Mouse (Mus musculus) hindbrain, embryonic 14.5 days (tissue): Measurements from ENCODE around the gene Mrps10. TPM values are rescaled to one million over a fixed set of nuclear protein-coding genes. Genes with fewer than 3 reads are reported as not detected.
"Not testable (repeated sequence)": the region's sequence is repeated elsewhere in the genome, so short reads cannot be mapped to it uniquely, and the experiment has no call there.

Experiments used
- ATAC-seq: fragments of 200-750 bp; cut with Nextera tagmentation; 2 replicates; pipeline ENCODE4 v1.8.0; 2017; ENCODE audit warnings: moderate number of reproducible peaks, mild to moderate bottlenecking, moderate TSS enrichment, moderate library complexity; ENCODE audit not compliant: low FRiP score
- DNase-seq: peaks from one replicate; pipeline ENCODE4 v3.0.0-alpha.2; 2015; ENCODE audit warnings: low spot score
- H3K27ac ChIP-seq: fragments of 300-500 bp; sonication (generic); 2 replicates; pipeline ENCODE4 v1.5.1; 2014; ENCODE audit warnings: mild to moderate bottlenecking, moderate library complexity
- H3K27me3 ChIP-seq: fragments of 300-500 bp; sonication (generic); 2 replicates; pipeline ENCODE4 v1.6.1; 2014; ENCODE audit warnings: mild to moderate bottlenecking, low read length, mixed read lengths; ENCODE audit not compliant: control insufficient read depth, insufficient read depth
- H3K36me3 ChIP-seq: fragments of 300-500 bp; sonication (generic); replicated peaks from 2 replicates; pipeline ENCODE4 v1.6.1; 2014; ENCODE audit not compliant: control insufficient read depth, insufficient read depth
- H3K4me1 ChIP-seq: fragments of 300-500 bp; sonication (generic); replicated peaks from 2 replicates; pipeline ENCODE4 v1.6.1; 2014; ENCODE audit warnings: antibody characterized with exemption, low read length, mixed read lengths; ENCODE audit not compliant: control insufficient read depth, insufficient read depth
- H3K4me2 ChIP-seq: fragments of 300-500 bp; sonication (generic); replicated peaks from 2 replicates; pipeline ENCODE4 v1.6.1; 2014; ENCODE audit warnings: mild to moderate bottlenecking, moderate library complexity
- H3K4me3 ChIP-seq: fragments of 300-500 bp; sonication (generic); replicated peaks from 2 replicates; pipeline ENCODE4 v1.5.1; 2014; ENCODE audit warnings: mild to moderate bottlenecking, low read length
- H3K9ac ChIP-seq: fragments of 300-500 bp; sonication (generic); 2 replicates; pipeline ENCODE4 v1.6.1; 2014
- H3K9me3 ChIP-seq: fragments of 300-500 bp; sonication (generic); 2 replicates; pipeline ENCODE4 v1.6.1; 2016; ENCODE audit warnings: low read length; ENCODE audit not compliant: control insufficient read depth
- WGBS: fragments of 180-500 bp; shearing (Covaris S2); extraction: QIAGEN DNeasy Blood & Tissue Kit; methylation state at CpG from one replicate; pipeline ENCODE4 v1.1.7; 2014; 5-methylcytosine and 5-hydroxymethylcytosine counted together
- polyA plus RNA-seq: library from polyadenylated mRNA; unstranded; fragments of >200 nt; fragmentation: Nextera tagmentation; extraction: Ambion mirVana; gene quantifications from 2 replicates; pipeline ENCODE4 v1.2.1, GENCODE M21; 2014

The Mrps10 gene
- polyA plus RNA-seq, 1 experiment from 2014 or later: 72.3 TPM

- Histone ChIP-seq H3K36me3 (peaks cover 49% of the 10 kb centered on the region), H3K9me3 (no peaks in the 10 kb centered on the region), H3K4me1 (no peaks in the 10 kb centered on the region), H3K4me2 (no peak overlapping the region), H3K27ac (no peak overlapping the region), H3K4me3 (no peak overlapping the region), H3K9ac (no peak overlapping the region), H3K27me3 (no peaks in the 10 kb centered on the region)
- ATAC-seq: no peak
- DNase-seq: no peak
- 92% methylated on average over 9 of the region's 9 CpGs for WGBS
Observed at GRCm38 (mm10) chr17:47330616-47331015, 38.1 kb upstream of the Mrps10 start.

GRCm38 (mm10) chr17:47332001-47332611 lies 36.6 kb upstream of the Mrps10 start:
- Histone ChIP-seq H3K4me3 (no peak overlapping the region), H3K9me3 (no peaks in the 10 kb centered on the region), H3K27ac (no peak overlapping the region), H3K4me1 (no peaks in the 10 kb centered on the region), H3K4me2 (no peak overlapping the region), H3K9ac (no peak overlapping the region), H3K36me3 (peaks cover 51% of the 10 kb centered on the region), H3K27me3 (no peaks in the 10 kb centered on the region)
- ATAC-seq (no peak), DNase-seq (no peak)
- 87% methylated on average over 12 of the region's 12 CpGs for WGBS

GRCm38 (mm10) chr17:47332664-47333063 lies 36.0 kb upstream of the Mrps10 start:
- H3K27ac ChIP-seq, DNase-seq, H3K4me1 ChIP-seq, H3K9ac ChIP-seq, ATAC-seq, H3K9me3 ChIP-seq, H3K4me2 ChIP-seq, H3K27me3 ChIP-seq, H3K4me3 ChIP-seq: not testable (repeated sequence)
- H3K36me3 ChIP-seq: peaks cover 54% of the 10 kb centered on the region
- WGBS: 55% methylated on average over 5 of the region's 5 CpGs

- H3K9me3 ChIP-seq: no peaks in the 10 kb centered on the region
- H3K4me3 ChIP-seq: no peak overlapping the region
- H3K9ac ChIP-seq: no peak overlapping the region
- H3K36me3 ChIP-seq: peaks cover 57% of the 10 kb centered on the region
- no peak overlapping the region for H3K27ac ChIP-seq
- ATAC-seq (no peak), DNase-seq (peak; percentile 28)
- no peaks in the 10 kb centered on the region for H3K27me3 ChIP-seq
- H3K4me2 ChIP-seq: no peak overlapping the region
- 34% methylated on average over 2 of the region's 2 CpGs for WGBS
- no peaks in the 10 kb centered on the region for H3K4me1 ChIP-seq
Observed at GRCm38 (mm10) chr17:47333409-47333808, 35.3 kb upstream of the Mrps10 start.

- peaks cover 94% of the 10 kb centered on the region for H3K36me3 ChIP-seq
Observed at GRCm38 (mm10) chr17:47343121-47343520, 25.6 kb upstream of the Mrps10 start.

GRCm38 (mm10) chr17:47349721-47350319 lies 18.9 kb upstream of the Mrps10 start:
- Histone ChIP-seq H3K27ac (no peak overlapping the region), H3K4me3 (no peak overlapping the region), H3K9ac (no peak overlapping the region), H3K4me2 (no peak overlapping the region), H3K27me3 (no peaks in the 10 kb centered on the region), H3K9me3 (peaks cover 46% of the 10 kb centered on the region), H3K4me1 (no peaks in the 10 kb centered on the region), H3K36me3 (peaks cover 96% of the 10 kb centered on the region)
- 88% methylated on average over 3 of the region's 3 CpGs for WGBS
- ATAC-seq (no peak), DNase-seq (no peak)

More at GRCm38 (mm10) chr17:47343121-47343520, 25.6 kb upstream of the Mrps10 start:
- H3K4me1 ChIP-seq: no peaks in the 10 kb centered on the region
- H3K27ac ChIP-seq: no peak overlapping the region
- H3K4me2 ChIP-seq: no peak overlapping the region
- peaks cover 14% of the 10 kb centered on the region for H3K9me3 ChIP-seq
- no peak overlapping the region for H3K9ac ChIP-seq
- no peak overlapping the region for H3K4me3 ChIP-seq
- ATAC-seq (no peak), DNase-seq (no peak)
- 92% methylated on average over 2 of the region's 2 CpGs for WGBS
- no peaks in the 10 kb centered on the region for H3K27me3 ChIP-seq

GRCm38 (mm10) chr17:47359964-47360363 lies 8.7 kb upstream of the Mrps10 start:
- H3K4me2 ChIP-seq: no peak overlapping the region
- H3K4me1 ChIP-seq: no peaks in the 10 kb centered on the region
- no peak for ATAC-seq
- 37% methylated on average over 6 of the region's 6 CpGs for WGBS
- peaks cover 42% of the 10 kb centered on the region for H3K36me3 ChIP-seq
- H3K27me3 ChIP-seq: no peaks in the 10 kb centered on the region
- H3K9ac ChIP-seq: no peak overlapping the region
- no peak for DNase-seq
- H3K9me3 ChIP-seq: no peaks in the 10 kb centered on the region
- no peak overlapping the region for H3K4me3 ChIP-seq
- H3K27ac ChIP-seq: no peak overlapping the region

GRCm38 (mm10) chr17:47361343-47361742 lies 7.3 kb upstream of the Mrps10 start:
- Histone ChIP-seq H3K4me1 (no peaks in the 10 kb centered on the region), H3K9ac (no peak overlapping the region), H3K36me3 (peaks cover 28% of the 10 kb centered on the region), H3K4me2 (no peak overlapping the region), H3K27ac (no peak overlapping the region), H3K9me3 (no peaks in the 10 kb centered on the region), H3K4me3 (no peak overlapping the region), H3K27me3 (no peaks in the 10 kb centered on the region)
- WGBS: 87% methylated on average over 11 of the region's 11 CpGs
- DNase-seq: no peak
- no peak for ATAC-seq

- Histone ChIP-seq H3K36me3 (peaks cover 19% of the 10 kb centered on the region), H3K27me3 (no peaks in the 10 kb centered on the region), H3K4me2 (peak overlapping the region; percentile 85), H3K27ac (peak overlapping the region; percentile 88), H3K9ac (peak overlapping the region; percentile 62), H3K4me1 (peaks cover 9% of the 10 kb centered on the region; the same call in 1 of the 2 replicates), H3K9me3 (no peaks in the 10 kb centered on the region), H3K4me3 (peak overlapping the region; percentile 79)
- no peak for DNase-seq
- peak; percentile 67; the same call in 1 of the 2 replicates for ATAC-seq
- WGBS: 3% methylated on average over 20 of the region's 20 CpGs
Observed at GRCm38 (mm10) chr17:47369087-47369443, 378 bp downstream of the Mrps10 start.
